In the genomic region with DNA sequence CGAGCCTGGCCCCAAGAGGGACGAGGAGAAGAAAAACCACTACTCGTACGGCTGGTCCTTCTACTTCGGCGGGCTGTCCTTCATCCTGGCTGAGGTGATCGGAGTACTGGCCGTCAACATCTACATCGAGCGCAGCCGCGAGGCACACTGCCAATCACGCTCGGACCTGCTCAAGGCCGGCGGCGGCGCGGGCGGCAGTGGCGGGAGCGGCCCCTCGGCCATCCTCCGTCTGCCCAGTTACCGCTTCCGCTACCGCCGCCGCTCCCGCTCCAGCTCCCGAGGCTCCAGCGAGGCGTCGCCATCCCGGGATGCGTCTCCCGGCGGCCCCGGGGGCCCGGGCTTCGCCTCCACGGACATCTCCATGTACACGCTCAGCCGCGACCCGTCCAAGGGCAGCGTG, we compare ENCODE assay signal across 9 mouse cellular contexts. TPM values are rescaled to one million over a fixed set of nuclear protein-coding genes. Genes with fewer than 3 reads are reported as not detected.
DNase-seq lines count a peak whose midpoint lies in the region; ATAC-seq and TF ChIP-seq lines count a peak whose summit lies in the region.
"Had no signal": no experiment of that assay in that cellular context is flagged by ENCODE, and none has a peak within 500 bp of the region (broad histone marks: within the 10 kb centered on the region; RNA-seq: fewer than 3 reads in every experiment).

No protein-coding gene starts in this region.

- no peaks in the 10 kb centered on the region for H3K9me3 ChIP-seq in heart, postnatal 0 days (replicated peaks; ENCODE audit: control insufficient read depth, low read length)
- H3K9me3 ChIP-seq in limb, embryonic 10.5 days (replicated peaks) = no peaks in the 10 kb centered on the region
- H3K9me3 ChIP-seq in midbrain, embryonic 13.5 days = no peaks in the 10 kb centered on the region

- H3K4me3 ChIP-seq in left cerebral cortex, adult 2 months = peak overlapping the region; percentile 47
- H3K4me3 ChIP-seq in heart, postnatal 0 days (ENCODE audit: low read depth, low read length) = peak overlapping the region; percentile 60
- H3K4me3 ChIP-seq in limb, embryonic 10.5 days = peak overlapping the region; percentile 64
- H3K4me3 ChIP-seq in midbrain, embryonic 13.5 days (replicated peaks) = peak overlapping the region; percentile 60

- peaks cover 4% of the 10 kb centered on the region for H3K4me1 ChIP-seq in heart, postnatal 0 days (ENCODE audit: control insufficient read depth, insufficient read depth)
- peaks cover 20% of the 10 kb centered on the region for H3K4me1 ChIP-seq in limb, embryonic 10.5 days
- H3K4me1 ChIP-seq in midbrain, embryonic 13.5 days (replicated peaks) = peaks cover 27% of the 10 kb centered on the region

- H3K36me3 ChIP-seq in heart, postnatal 0 days (replicated peaks; ENCODE audit: control insufficient read depth, insufficient read depth, low read length) = no peaks in the 10 kb centered on the region
- H3K36me3 ChIP-seq in limb, embryonic 10.5 days = no peaks in the 10 kb centered on the region
- no peaks in the 10 kb centered on the region for H3K36me3 ChIP-seq in midbrain, embryonic 13.5 days

- peak overlapping the region; percentile 97 for H3K4me2 ChIP-seq in heart, postnatal 0 days (ENCODE audit: low read depth, low read length)
- H3K4me2 ChIP-seq in midbrain, embryonic 13.5 days (replicated peaks) = peak overlapping the region; percentile 99

- peaks cover 80% of the 10 kb centered on the region for H3K27me3 ChIP-seq in heart, postnatal 0 days (ENCODE audit: control insufficient read depth, insufficient read depth, low read length)
- H3K27me3 ChIP-seq in limb, embryonic 10.5 days (ENCODE audit: low read depth, poor library complexity, severe bottlenecking) = peaks cover 96% of the 10 kb centered on the region
- H3K27me3 ChIP-seq in midbrain, embryonic 13.5 days = peaks cover 64% of the 10 kb centered on the region

- peak; percentile 36; the same call in 1 of the 2 replicates for ATAC-seq in heart, postnatal 0 days (ENCODE audit: insufficient read depth, low read depth)
- ATAC-seq in midbrain, embryonic 13.5 days = peak; percentile 12; the same call in 1 of the 2 replicates
- ATAC-seq in frontal cortex, adult (ENCODE audit: low TSS enrichment) = no peak

- no peak overlapping the region for H3K27ac ChIP-seq in left cerebral cortex, adult 2 months
- no peak overlapping the region for H3K27ac ChIP-seq in heart, postnatal 0 days (ENCODE audit: low read depth)
- peak overlapping the region; percentile 56 for H3K27ac ChIP-seq in limb, embryonic 10.5 days
- no peak overlapping the region for H3K27ac ChIP-seq in midbrain, embryonic 13.5 days

- under 1% methylated on average over 30 of the region's 47 CpGs for WGBS in heart, postnatal 0 days
- WGBS in limb, embryonic 10.5 days = 1% methylated on average over 47 of the region's 47 CpGs
- WGBS in midbrain, embryonic 13.5 days = under 1% methylated on average over 47 of the region's 47 CpGs

- DNase-seq in left cerebral cortex, adult 2 months (ENCODE audit: extremely low spot score in 1 of 2, low spot score in 2 of 2) = peak; percentile 57 to 61
- no peak for DNase-seq in left cerebral cortex, adult 9 months (ENCODE audit: low spot score in 2 of 2)
- DNase-seq in embryo, embryonic 10 days (ENCODE audit: low spot score) = peak; percentile 64
- peak; percentile 32 for DNase-seq in heart, postnatal 0 days (ENCODE audit: low spot score)
- peak; percentile 65 for DNase-seq in limb, embryonic 10.5 days (ENCODE audit: low spot score)
- peak; percentile 26 for DNase-seq in urinary bladder, postnatal 14 days (ENCODE audit: low spot score)

- no peak for TF ChIP-seq CTCF in left cerebral cortex, adult 2 months (IDR thresholded peaks at IDR 0.05)
- TF ChIP-seq CTCF in heart, postnatal 0 days (IDR thresholded peaks at IDR 0.05; ENCODE audit: low read depth) = no peak

- TF ChIP-seq EP300 in heart, postnatal 0 days (IDR thresholded peaks at IDR 0.05; ENCODE audit: low read depth) = no peak

- peak overlapping the region; percentile 32; the same call in 1 of the 2 replicates for H3K9ac ChIP-seq in heart, postnatal 0 days (replicated peaks; ENCODE audit: low read depth, low read length)
- H3K9ac ChIP-seq in midbrain, embryonic 13.5 days (replicated peaks) = peak overlapping the region; percentile 78

- intact Hi-C loops in left cerebral cortex, adult 2 months (cut with DNase I) = no loop called here

RNA-seq across cellular contexts. Expression of a gene that starts 9.1 kb away (rescaled TPM):
- 1 to 10 TPM; 1.2 TPM for total RNA-seq in left cerebral cortex, adult 2 months (2021)
- total RNA-seq in heart, postnatal 0 days (2014; rRNA removed; ENCODE audit: low replicate concordance) = 12.0 and 21.3 TPM in 2 replicates
- 20.4 and 20.9 TPM in 2 replicates for polyA plus RNA-seq in heart, postnatal 0 days (2015; fragmentation: Nextera tagmentation; extraction: Ambion mirVana)
- 0.26 TPM in 1 of 2 replicates, not detected in the other for polyA plus RNA-seq in limb, embryonic 10.5 days (2016; fragmentation: Nextera tagmentation; extraction: Ambion mirVana)
- not detected in 2 replicates for polyA plus RNA-seq in midbrain, embryonic 13.5 days (2015; fragmentation: Nextera tagmentation; extraction: Ambion mirVana)
- polyA plus RNA-seq: gonadal fat pad, adult 2 months had no signal

RNA-seq across cellular contexts. Expression of a gene that starts 24.4 kb away (rescaled TPM):
- total RNA-seq in left cerebral cortex, adult 2 months (2021) = 100 to 1,000 TPM; 176 to 186 TPM
- total RNA-seq in heart, postnatal 0 days (2014; rRNA removed; ENCODE audit: low replicate concordance) = not detected in 2 replicates
- polyA plus RNA-seq in heart, postnatal 0 days (2015; fragmentation: Nextera tagmentation; extraction: Ambion mirVana) = not detected in 2 replicates
- 3.3 and 8.3 TPM in 2 replicates for polyA plus RNA-seq in limb, embryonic 10.5 days (2016; fragmentation: Nextera tagmentation; extraction: Ambion mirVana)
- polyA plus RNA-seq in midbrain, embryonic 13.5 days (2015; fragmentation: Nextera tagmentation; extraction: Ambion mirVana) = 12.9 and 13.9 TPM in 2 replicates

Comparison
In these comparisons a context has a peak if more than half of its experiments do, and no peak if none do; other contexts are left out.
1. DNase-seq: peak in left cerebral cortex, adult 2 months (2 of 2), embryo, embryonic 10 days (single experiment), heart, postnatal 0 days (single experiment), limb, embryonic 10.5 days (single experiment) and urinary bladder, postnatal 14 days (single experiment); none in left cerebral cortex, adult 9 months (0 of 2).
2. RNA of a gene that starts 9.1 kb away (polyA plus RNA-seq): 20.4 to 20.9 TPM in heart, postnatal 0 days; 0.26 TPM in limb, embryonic 10.5 days and not detected in midbrain, embryonic 13.5 days; every median in the first group is over 10 times any median in the second.
3. Peak in every context shown above with its lines, with median percentiles within 50 percentile points of each other: H3K4me3 ChIP-seq.